Mouse (Mus musculus) E14TG2a.4 (cell line): ENCODE measurements at regions not wholly inside any gene's neighbourhood (a gene's known extent, or its start where the extent isn't known, plus 50 kb on each side); places are given as distances from the start of the nearest gene placed in this dataset.

Experiments
- CTCF ChIP-seq: conservative IDR thresholded peaks from 2 replicates; pipeline ENCODE4 v1.5.1; 2014; ENCODE audit warnings: low read length
- POU5F1 ChIP-seq: IDR thresholded peaks from 2 replicates; pipeline ENCODE4 v1.6.1; 2014; ENCODE audit warnings: low read length, borderline replicate concordance

- TF ChIP-seq CTCF (no peak), POU5F1 (no peak)
Observed at GRCm38 (mm10) chr1:155041592-155041991, 57.8 kb downstream of the Ier5 start.
